Mouse (Mus musculus) lung, postnatal 0 days (tissue): ENCODE data around the gene Oas2.

ENCODE experiments used
- CTCF ChIP-seq: IDR thresholded peaks from 2 replicates; pipeline ENCODE4 v1.5.1; 2016; ENCODE audit warnings: antibody characterized with exemption, mild to moderate bottlenecking
- EP300 ChIP-seq: IDR thresholded peaks from 2 replicates; pipeline ENCODE4 v1.6.1; 2016; ENCODE audit warnings: antibody characterized with exemption, mild to moderate bottlenecking, control low read depth

GRCm38 (mm10) chr5:120725811-120726455, 23.7 kb downstream of the Oas2 start:
- no peak for TF ChIP-seq CTCF
- TF ChIP-seq EP300 = no peak
